Comparison of ENCODE assay signal across 34 mouse cellular contexts in the genomic region with DNA sequence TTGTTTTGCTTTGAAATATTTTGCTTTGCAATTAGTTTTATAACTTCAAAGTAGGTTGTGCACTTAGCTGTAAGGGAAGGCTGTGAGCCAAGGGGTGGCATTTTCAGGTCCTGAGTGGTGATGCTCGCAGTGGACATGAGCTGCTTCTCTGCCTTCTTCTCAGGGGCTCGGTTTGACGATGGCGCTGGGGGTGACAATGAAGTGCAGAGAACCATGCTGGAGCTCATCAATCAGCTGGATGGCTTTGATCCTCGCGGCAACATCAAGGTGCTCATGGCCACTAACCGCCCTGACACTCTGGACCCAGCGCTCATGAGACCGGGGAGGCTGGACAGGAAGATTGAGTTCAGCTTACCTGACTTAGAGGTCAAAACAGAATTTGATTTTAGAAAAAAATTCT.
"Had no signal": no experiment of that assay in that cellular context is flagged by ENCODE, and none has a peak within 500 bp of the region (broad histone marks: within the 10 kb centered on the region; RNA-seq: fewer than 3 reads in every experiment).

No protein-coding gene starts in this region.

- H3K9ac ChIP-seq: heart, embryonic 12.5 days; heart, embryonic 13.5 days; heart, embryonic 15.5 days; hindbrain, embryonic 12.5 days; hindbrain, embryonic 13.5 days; hindbrain, embryonic 14.5 days; hindbrain, embryonic 15.5 days; intestine, embryonic 15.5 days; kidney, embryonic 15.5 days had no signal

- ATAC-seq: hindbrain, embryonic 16.5 days; inflammation-experienced regulatory T-cells, adult 6 months; intestine, embryonic 15.5 days; intestine, embryonic 16.5 days; intestine, postnatal 0 days had no signal

- H3K27ac ChIP-seq: heart, embryonic 13.5 days; heart, embryonic 15.5 days; hindbrain, embryonic 10.5 days; hindbrain, embryonic 12.5 days; hindbrain, embryonic 13.5 days; hindbrain, embryonic 14.5 days; hindbrain, embryonic 15.5 days; hindbrain, postnatal 0 days; intestine, embryonic 15.5 days; kidney, embryonic 15.5 days; kidney, postnatal 0 days; layer of hippocampus, adult 2 months; left cerebral cortex, adult 2 months had no signal

- H3K27me3 ChIP-seq: heart, embryonic 12.5 days; heart, embryonic 13.5 days; heart, embryonic 15.5 days; hindbrain, embryonic 12.5 days; hindbrain, embryonic 13.5 days; hindbrain, embryonic 15.5 days; intestine, embryonic 15.5 days; kidney, embryonic 15.5 days had no signal

- H3K4me1 ChIP-seq: heart, embryonic 12.5 days; heart, embryonic 13.5 days; heart, embryonic 15.5 days; hindbrain, embryonic 10.5 days; hindbrain, embryonic 12.5 days; hindbrain, embryonic 13.5 days; hindbrain, embryonic 15.5 days; intestine, embryonic 15.5 days; kidney, embryonic 15.5 days had no signal

- DNase-seq: heart, postnatal 10 days; heart, postnatal 14 days; heart, postnatal 4 days; kidney, adult 11 months; kidney, adult 18-20 months; kidney, adult 2 months; kidney, adult 8-10 months; kidney, adult 9 months; kidney, postnatal 10 days; kidney, postnatal 14 days; kidney, postnatal 25 days; kidney, postnatal 36 days; kidney, postnatal 4 days; layer of hippocampus, adult 9-11 months; layer of hippocampus, postnatal 36 days had no signal

- H3K4me3 ChIP-seq: heart, embryonic 12.5 days; heart, embryonic 13.5 days; heart, embryonic 15.5 days; hindbrain, embryonic 10.5 days; hindbrain, embryonic 12.5 days; hindbrain, embryonic 13.5 days; hindbrain, embryonic 15.5 days; intestine, embryonic 15.5 days; kidney, embryonic 15.5 days; layer of hippocampus, adult 2 months; left cerebral cortex, adult 2 months had no signal

- H3K4me2 ChIP-seq: heart, embryonic 11.5 days; heart, embryonic 12.5 days; heart, embryonic 13.5 days; heart, embryonic 15.5 days; hindbrain, embryonic 12.5 days; hindbrain, embryonic 13.5 days; hindbrain, embryonic 14.5 days; hindbrain, embryonic 15.5 days; intestine, embryonic 15.5 days; kidney, embryonic 15.5 days had no signal

- H3K9me3 ChIP-seq: heart, embryonic 12.5 days; heart, embryonic 13.5 days; heart, embryonic 15.5 days; hindbrain, embryonic 10.5 days; hindbrain, embryonic 12.5 days; hindbrain, embryonic 13.5 days; hindbrain, embryonic 15.5 days; intestine, embryonic 15.5 days; kidney, embryonic 15.5 days had no signal
